Mouse (Mus musculus): ENCODE measurements around the gene Spata5. TPM values are rescaled to one million over a fixed set of nuclear protein-coding genes. Genes with fewer than 3 reads are reported as not detected.

Spata5 gene
- total RNA-seq (2014; rRNA removed) (7.2 and 8.7 TPM in 2 replicates), polyA plus RNA-seq (2012; rRNA removed) (1.1 and 1.3 TPM in 2 replicates)

GRCm38 (mm10) chr3:37419458-37419991, at the start of gene Spata5:
Spata5 (plus strand) TSS chr3:37419896.
- H3K9ac ChIP-seq (ENCODE audit: low read depth, low read length), result peak within 1 kb of the TSS; percentile 83
- no peaks in the 10 kb centered on the region for H3K36me3 ChIP-seq (ENCODE audit: control insufficient read depth, insufficient read depth, low read length)
- H3K4me3 ChIP-seq (ENCODE audit: insufficient read depth, low read depth, low read length), result peak within 1 kb of the TSS; percentile 82
- H3K27me3 ChIP-seq (ENCODE audit: control insufficient read depth, insufficient read depth, low read length), result no peaks in the 10 kb centered on the region
- DNase-seq (ENCODE audit: extremely low read depth, low read depth, low spot score), result peak; percentile 93
- peak within 1 kb of the TSS; percentile 93 for H3K27ac ChIP-seq (replicated peaks; ENCODE audit: insufficient read depth, low read depth, low read length)
- H3K4me1 ChIP-seq (ENCODE audit: control insufficient read depth, insufficient read depth, low read length), result peaks cover 2% of the 10 kb centered on the region; the same call in 1 of the 2 replicates
- peak; percentile 56 for TF ChIP-seq POLR2A (IDR thresholded peaks at IDR 0.05; ENCODE audit: extremely low read depth, insufficient read depth, low read length)
- no peak for TF ChIP-seq CTCF (IDR thresholded peaks at IDR 0.05; ENCODE audit: low read depth, low read length)
- WGBS, result under 1% methylated on average over 45 of the region's 50 CpGs
- H3K79me2 ChIP-seq (ENCODE audit: control insufficient read depth, insufficient read depth, low read length), result no peaks in the 10 kb centered on the region; the same call in 1 of the 2 replicates

- Histone ChIP-seq H3K4me1 (ENCODE audit: control insufficient read depth, insufficient read depth, low read length) (no peaks in the 10 kb centered on the region), H3K9ac (ENCODE audit: low read depth, low read length) (no peak overlapping the region), H3K79me2 (ENCODE audit: control insufficient read depth, insufficient read depth, low read length) (no peaks in the 10 kb centered on the region), H3K4me3 (ENCODE audit: insufficient read depth, low read depth, low read length) (no peak overlapping the region), H3K27ac (replicated peaks; ENCODE audit: insufficient read depth, low read depth, low read length) (no peak overlapping the region), H3K27me3 (ENCODE audit: control insufficient read depth, insufficient read depth, low read length) (no peaks in the 10 kb centered on the region), H3K36me3 (ENCODE audit: control insufficient read depth, insufficient read depth, low read length) (no peaks in the 10 kb centered on the region)
- no peak for DNase-seq (ENCODE audit: extremely low read depth, low read depth, low spot score)
- WGBS, result 80% methylated on average over 4 of the region's 4 CpGs
- TF ChIP-seq CTCF (IDR thresholded peaks at IDR 0.05; ENCODE audit: low read depth, low read length) (no peak), POLR2A (IDR thresholded peaks at IDR 0.05; ENCODE audit: extremely low read depth, insufficient read depth, low read length) (no peak)
Observed at GRCm38 (mm10) chr3:37370407-37370806, 49.3 kb upstream of the Spata5 start.

GRCm38 (mm10) chr3:37373712-37374111, 46.0 kb upstream of the Spata5 start:
- Histone ChIP-seq H3K36me3 (ENCODE audit: control insufficient read depth, insufficient read depth, low read length) (no peaks in the 10 kb centered on the region), H3K79me2 (ENCODE audit: control insufficient read depth, insufficient read depth, low read length) (no peaks in the 10 kb centered on the region), H3K27ac (replicated peaks; ENCODE audit: insufficient read depth, low read depth, low read length) (no peak overlapping the region), H3K4me3 (ENCODE audit: insufficient read depth, low read depth, low read length) (no peak overlapping the region), H3K4me1 (ENCODE audit: control insufficient read depth, insufficient read depth, low read length) (no peaks in the 10 kb centered on the region), H3K9ac (ENCODE audit: low read depth, low read length) (no peak overlapping the region), H3K27me3 (ENCODE audit: control insufficient read depth, insufficient read depth, low read length) (no peaks in the 10 kb centered on the region)
- DNase-seq (ENCODE audit: extremely low read depth, low read depth, low spot score), result no peak
- 87% methylated on average over 11 of the region's 11 CpGs for WGBS
- no peak for TF ChIP-seq CTCF (IDR thresholded peaks at IDR 0.05; ENCODE audit: low read depth, low read length)
- TF ChIP-seq POLR2A (IDR thresholded peaks at IDR 0.05; ENCODE audit: extremely low read depth, insufficient read depth, low read length), result no peak

- H3K4me1 ChIP-seq (ENCODE audit: control insufficient read depth, insufficient read depth, low read length), result peaks cover 3% of the 10 kb centered on the region; the same call in 1 of the 2 replicates
- no peaks in the 10 kb centered on the region for H3K36me3 ChIP-seq (ENCODE audit: control insufficient read depth, insufficient read depth, low read length)
- WGBS, result 83% methylated on average over 6 of the region's 6 CpGs
- TF ChIP-seq CTCF (IDR thresholded peaks at IDR 0.05; ENCODE audit: low read depth, low read length) (no peak), POLR2A (IDR thresholded peaks at IDR 0.05; ENCODE audit: extremely low read depth, insufficient read depth, low read length) (no peak)
- no peaks in the 10 kb centered on the region for H3K79me2 ChIP-seq (ENCODE audit: control insufficient read depth, insufficient read depth, low read length)
- no peak for DNase-seq (ENCODE audit: extremely low read depth, low read depth, low spot score)
- no peak overlapping the region for H3K4me3 ChIP-seq (ENCODE audit: insufficient read depth, low read depth, low read length)
- no peaks in the 10 kb centered on the region for H3K27me3 ChIP-seq (ENCODE audit: control insufficient read depth, insufficient read depth, low read length)
- H3K9ac ChIP-seq (ENCODE audit: low read depth, low read length), result no peak overlapping the region
- no peak overlapping the region for H3K27ac ChIP-seq (replicated peaks; ENCODE audit: insufficient read depth, low read depth, low read length)
Observed at GRCm38 (mm10) chr3:37377926-37378325, 41.8 kb upstream of the Spata5 start.

- H3K36me3 ChIP-seq (ENCODE audit: control insufficient read depth, insufficient read depth, low read length), result no peaks in the 10 kb centered on the region
- no peak for DNase-seq (ENCODE audit: extremely low read depth, low read depth, low spot score)
- peaks cover 3% of the 10 kb centered on the region; the same call in 1 of the 2 replicates for H3K4me1 ChIP-seq (ENCODE audit: control insufficient read depth, insufficient read depth, low read length)
- WGBS, result 79% methylated on average over 6 of the region's 6 CpGs
- H3K79me2 ChIP-seq (ENCODE audit: control insufficient read depth, insufficient read depth, low read length), result no peaks in the 10 kb centered on the region
- H3K27me3 ChIP-seq (ENCODE audit: control insufficient read depth, insufficient read depth, low read length), result no peaks in the 10 kb centered on the region
- H3K4me3 ChIP-seq (ENCODE audit: insufficient read depth, low read depth, low read length), result no peak overlapping the region
- TF ChIP-seq POLR2A (IDR thresholded peaks at IDR 0.05; ENCODE audit: extremely low read depth, insufficient read depth, low read length) (no peak), CTCF (IDR thresholded peaks at IDR 0.05; ENCODE audit: low read depth, low read length) (no peak)
- H3K9ac ChIP-seq (ENCODE audit: low read depth, low read length), result no peak overlapping the region
- H3K27ac ChIP-seq (replicated peaks; ENCODE audit: insufficient read depth, low read depth, low read length), result no peak overlapping the region
Observed at GRCm38 (mm10) chr3:37378412-37378811, 41.3 kb upstream of the Spata5 start.

- no peak for DNase-seq (ENCODE audit: extremely low read depth, low read depth, low spot score)
- no peak for TF ChIP-seq CTCF (IDR thresholded peaks at IDR 0.05; ENCODE audit: low read depth, low read length)
- Histone ChIP-seq H3K4me1 (ENCODE audit: control insufficient read depth, insufficient read depth, low read length) (peaks cover 3% of the 10 kb centered on the region; the same call in 1 of the 2 replicates), H3K9ac (ENCODE audit: low read depth, low read length) (no peak overlapping the region), H3K27ac (replicated peaks; ENCODE audit: insufficient read depth, low read depth, low read length) (no peak overlapping the region), H3K79me2 (ENCODE audit: control insufficient read depth, insufficient read depth, low read length) (no peaks in the 10 kb centered on the region), H3K27me3 (ENCODE audit: control insufficient read depth, insufficient read depth, low read length) (no peaks in the 10 kb centered on the region), H3K4me3 (ENCODE audit: insufficient read depth, low read depth, low read length) (no peak overlapping the region), H3K36me3 (ENCODE audit: control insufficient read depth, insufficient read depth, low read length) (no peaks in the 10 kb centered on the region)
- 82% methylated on average over 14 of the region's 14 CpGs for WGBS
Observed at GRCm38 (mm10) chr3:37379201-37379600, 40.5 kb upstream of the Spata5 start.

Measured in liver, adult 2 months (tissue).